Mouse (Mus musculus): ENCODE results near the gene E130218I03Rik.
A peak's percentile ranks its signal among the peaks of the same experiment; 100 is the strongest.

E130218I03Rik gene

DNA sequence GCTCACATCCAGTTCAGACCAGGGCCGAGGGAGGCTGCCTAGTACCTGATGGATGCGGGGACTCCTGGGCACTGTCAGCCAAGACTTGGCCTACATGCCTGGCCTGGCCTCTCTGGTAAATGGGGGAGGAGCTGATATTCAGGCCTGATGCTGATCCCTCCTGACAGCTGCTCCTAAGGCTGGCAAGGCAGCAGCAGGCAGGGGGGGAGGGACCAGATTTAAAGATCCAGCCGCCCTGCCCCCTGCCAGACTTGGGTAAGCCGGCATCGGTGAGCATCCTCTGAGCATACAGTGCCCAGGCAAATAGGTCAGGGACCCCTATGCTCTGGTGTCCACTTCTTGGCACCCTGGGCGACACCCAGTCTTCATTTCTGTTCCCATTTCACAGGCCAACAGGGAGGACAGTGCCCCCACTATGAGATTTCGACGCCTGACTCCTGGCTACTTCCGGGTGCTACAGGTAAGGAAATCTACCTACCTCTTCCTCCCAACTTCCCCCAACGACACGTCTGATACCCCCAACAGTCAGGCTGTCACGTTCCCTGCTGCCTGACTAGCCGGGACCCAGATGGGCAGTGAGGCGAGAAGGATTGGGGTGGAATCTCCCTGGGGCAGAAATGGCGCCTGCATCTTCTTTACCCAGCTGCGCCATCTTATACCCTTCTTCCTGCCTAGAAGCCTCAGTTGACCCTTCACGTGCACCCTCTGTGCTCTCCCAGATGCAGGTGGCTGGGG is at the start of gene E130218I03Rik:
Gene E130218I03Rik (plus strand): TSS at position 147 of the 735 bp plus-strand sequence.
- DNase-seq (ENCODE audit: low spot score), result no peak

DNA sequence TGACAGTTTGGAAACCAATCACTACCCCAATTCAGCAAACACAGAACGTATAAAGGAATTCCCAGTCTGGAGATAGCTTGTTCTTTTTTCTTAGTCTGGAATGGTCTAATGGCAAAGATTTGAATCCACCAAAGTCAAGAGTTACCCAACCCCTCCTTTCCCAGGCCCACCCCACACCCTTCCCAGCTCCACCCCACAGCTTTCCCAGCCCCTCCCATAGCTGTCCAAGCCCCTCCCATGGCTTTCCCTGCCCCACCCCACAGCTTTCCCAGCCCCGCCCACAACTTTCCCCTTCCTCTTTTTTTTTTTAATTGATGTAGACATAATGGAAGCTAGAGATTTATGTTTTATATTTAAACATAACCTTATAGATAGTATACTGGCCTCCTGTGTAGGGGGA is 44.1 kb upstream of the E130218I03Rik start:
- DNase-seq (ENCODE audit: low spot score), result no peak

DNA sequence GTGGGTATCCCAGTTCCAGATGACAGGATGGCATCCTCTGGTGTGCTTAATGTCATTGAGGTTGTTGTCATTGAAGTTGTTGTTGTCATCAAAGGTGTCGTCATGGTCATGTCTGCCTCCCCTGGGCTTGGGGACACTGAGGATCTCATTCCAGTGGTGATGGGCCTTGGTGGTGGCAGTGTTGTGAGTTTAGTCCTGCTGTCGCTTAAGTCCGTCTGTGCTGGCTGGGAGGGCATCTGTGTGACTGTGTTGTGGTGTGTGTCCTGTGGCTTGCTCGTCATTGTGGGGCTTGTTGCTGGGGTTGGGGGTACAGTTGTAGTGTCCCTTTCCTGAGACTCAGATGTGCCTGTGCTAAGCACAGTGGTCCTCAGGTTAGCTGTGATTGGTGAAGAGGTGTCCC is 40.6 kb upstream of the E130218I03Rik start, which contains the start of gene Gm7534:
Gene Gm7534 (minus strand): TSS at position 101 of the 400 bp plus-strand sequence.
- DNase-seq (ENCODE audit: low spot score), result no peak

DNA sequence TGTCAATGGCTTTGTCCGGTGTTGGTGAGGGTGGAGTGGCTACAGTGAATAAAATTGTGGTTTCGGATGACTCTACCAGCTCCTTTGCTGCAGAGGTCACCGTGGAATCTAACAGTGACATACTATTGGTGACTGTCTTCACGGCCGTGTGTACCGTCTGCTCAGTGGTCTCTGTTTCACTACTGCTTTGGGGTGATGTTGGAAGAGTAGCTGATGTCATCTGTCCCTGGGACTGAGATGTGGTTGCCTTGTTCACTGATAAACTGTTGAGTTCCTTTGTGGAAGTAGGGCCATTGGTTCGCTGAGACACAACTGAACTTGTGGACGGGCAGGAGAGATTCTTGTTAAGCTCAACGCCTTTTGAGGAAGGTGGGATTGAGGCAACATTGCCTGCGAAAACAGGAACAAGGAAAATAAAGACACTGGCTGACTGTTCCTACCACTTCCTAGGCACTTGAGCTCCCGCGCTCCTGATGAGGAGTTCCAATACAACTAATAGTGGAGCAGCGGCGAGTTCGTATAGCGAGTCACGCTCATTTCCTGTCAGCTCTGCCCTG is 40.0 kb upstream of the E130218I03Rik start:
- DNase-seq (ENCODE audit: low spot score), result no peak

DNA sequence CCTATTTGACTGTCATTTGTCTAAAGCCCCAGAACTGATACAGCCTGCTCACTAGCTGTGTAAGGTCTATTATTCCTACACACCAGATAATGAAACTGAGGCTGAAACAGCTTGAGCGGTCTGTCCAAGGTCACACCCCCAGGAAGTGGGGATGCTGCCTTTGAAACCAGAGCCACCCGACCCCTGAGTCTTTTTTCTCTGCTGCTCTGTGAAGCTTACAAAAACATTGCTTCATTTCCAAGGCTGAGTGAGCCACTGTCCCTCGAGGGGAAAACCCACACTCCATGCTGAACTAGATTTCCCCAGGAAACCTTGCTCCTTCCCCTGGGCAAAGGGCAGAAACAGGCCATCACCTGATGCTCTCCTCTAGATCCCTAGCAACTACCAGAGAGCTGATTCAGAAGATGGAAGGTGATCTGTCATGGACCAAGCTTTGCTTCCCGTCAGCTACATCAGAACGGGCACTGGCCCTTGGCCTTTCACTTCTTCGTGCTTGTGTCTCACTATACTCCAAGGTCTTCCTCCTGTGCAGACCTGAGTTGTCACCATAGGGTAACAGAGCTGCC is 36.9 kb upstream of the E130218I03Rik start:
- no peak for DNase-seq (ENCODE audit: low spot score)

DNA sequence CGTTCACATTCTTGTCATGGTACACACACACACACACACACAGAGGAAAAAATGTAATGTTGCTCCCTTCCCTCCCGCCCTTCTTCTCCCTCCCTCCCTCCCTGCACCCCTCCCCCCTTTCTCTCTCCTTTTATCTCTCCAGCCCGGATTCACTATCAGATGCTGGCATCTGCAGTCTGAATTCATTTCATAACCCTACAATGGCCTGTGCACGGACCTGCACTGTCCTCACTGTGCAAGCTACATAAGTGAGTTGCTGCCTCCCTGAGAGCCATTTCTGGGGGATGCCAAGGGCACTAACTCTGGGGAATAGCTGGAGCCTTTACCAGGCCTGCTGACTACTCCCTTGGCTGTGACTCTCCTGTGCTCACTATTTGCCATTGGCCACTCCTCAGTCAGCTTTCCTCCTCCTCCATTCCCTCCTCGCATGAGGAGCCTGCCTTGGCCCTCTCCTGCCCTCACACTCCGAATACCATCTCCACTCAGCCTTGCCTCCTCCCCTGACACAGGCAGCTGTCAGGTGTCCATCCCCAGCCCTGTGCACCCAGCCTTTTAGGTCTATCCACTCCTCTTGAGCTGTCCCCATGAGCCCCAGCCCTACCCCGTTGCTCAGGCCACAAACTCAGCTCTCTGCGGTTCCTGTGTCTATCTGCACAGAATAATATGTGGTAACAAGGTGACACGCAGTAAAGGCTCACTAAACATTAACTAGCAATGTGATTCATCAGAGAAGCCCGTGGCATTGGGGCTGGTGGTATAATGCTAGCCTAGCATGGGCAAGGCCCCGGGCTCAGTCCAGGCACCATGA is 20.5 kb upstream of the E130218I03Rik start:
- DNase-seq (ENCODE audit: low spot score), result no peak

DNA sequence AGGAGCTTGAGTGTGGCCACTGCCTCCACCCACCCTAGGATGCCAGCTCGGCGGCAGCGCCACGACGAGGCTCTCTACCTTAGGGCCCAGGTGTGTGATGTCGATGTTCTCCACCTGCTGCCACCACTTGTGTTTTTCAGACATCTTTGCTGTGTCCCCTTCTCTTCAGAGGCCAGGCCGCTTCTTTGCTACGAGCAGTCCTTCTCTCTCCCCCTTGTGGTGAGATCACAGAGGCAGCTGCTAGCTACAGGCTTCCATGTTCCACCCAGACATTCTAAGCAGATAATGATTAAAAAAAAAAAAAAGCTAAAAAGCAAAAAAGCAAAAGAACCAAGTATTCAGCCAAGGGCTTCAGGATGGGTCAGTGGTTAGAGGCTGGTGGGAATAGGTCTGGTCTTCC is 16.3 kb upstream of the E130218I03Rik start, which contains the start of gene Catsper4:
Gene Catsper4 (minus strand): TSS at position 190 of the 400 bp plus-strand sequence.
- no peak for DNase-seq (ENCODE audit: low spot score)

DNA sequence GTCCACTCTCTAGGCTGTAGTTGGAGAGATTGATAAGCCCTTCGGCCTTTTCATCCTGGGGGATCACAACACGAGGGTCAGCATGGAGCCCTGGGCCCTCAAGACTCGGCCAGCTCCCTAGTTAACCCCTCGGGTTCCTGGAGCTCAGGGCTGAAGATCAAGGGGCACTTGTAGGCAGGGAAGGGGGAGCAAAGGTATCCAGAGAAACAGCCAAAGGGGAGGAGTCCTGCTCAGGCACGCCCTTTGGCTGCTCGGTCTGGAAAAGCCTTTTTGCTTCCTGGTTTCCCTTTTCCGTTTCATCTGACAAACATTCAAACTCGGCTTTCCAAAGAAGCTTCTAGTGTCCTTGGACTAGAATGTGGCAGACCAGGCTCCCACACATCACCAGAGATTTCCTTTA is 13.0 kb upstream of the E130218I03Rik start:
- DNase-seq (ENCODE audit: low spot score), result no peak

DNA sequence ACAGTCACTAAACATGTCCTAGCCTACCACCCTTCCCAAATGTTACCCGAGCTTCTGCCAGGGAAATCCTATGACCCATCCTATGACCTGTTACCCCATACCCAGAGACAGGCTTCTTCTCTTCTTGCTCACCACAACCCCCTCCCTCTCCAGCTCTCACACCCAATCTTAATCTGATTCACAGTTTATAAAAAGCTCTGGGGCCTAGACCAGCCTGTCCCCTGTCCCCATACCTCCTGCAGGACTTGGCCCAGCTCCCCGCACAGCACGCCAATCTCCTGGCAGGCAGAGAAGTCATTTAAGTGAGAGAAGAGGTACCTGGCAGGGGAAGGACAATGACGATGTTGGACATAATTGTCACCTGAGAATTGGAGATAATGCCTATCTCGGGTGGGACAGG is 8.6 kb upstream of the E130218I03Rik start:
- no peak for DNase-seq (ENCODE audit: low spot score)

DNA sequence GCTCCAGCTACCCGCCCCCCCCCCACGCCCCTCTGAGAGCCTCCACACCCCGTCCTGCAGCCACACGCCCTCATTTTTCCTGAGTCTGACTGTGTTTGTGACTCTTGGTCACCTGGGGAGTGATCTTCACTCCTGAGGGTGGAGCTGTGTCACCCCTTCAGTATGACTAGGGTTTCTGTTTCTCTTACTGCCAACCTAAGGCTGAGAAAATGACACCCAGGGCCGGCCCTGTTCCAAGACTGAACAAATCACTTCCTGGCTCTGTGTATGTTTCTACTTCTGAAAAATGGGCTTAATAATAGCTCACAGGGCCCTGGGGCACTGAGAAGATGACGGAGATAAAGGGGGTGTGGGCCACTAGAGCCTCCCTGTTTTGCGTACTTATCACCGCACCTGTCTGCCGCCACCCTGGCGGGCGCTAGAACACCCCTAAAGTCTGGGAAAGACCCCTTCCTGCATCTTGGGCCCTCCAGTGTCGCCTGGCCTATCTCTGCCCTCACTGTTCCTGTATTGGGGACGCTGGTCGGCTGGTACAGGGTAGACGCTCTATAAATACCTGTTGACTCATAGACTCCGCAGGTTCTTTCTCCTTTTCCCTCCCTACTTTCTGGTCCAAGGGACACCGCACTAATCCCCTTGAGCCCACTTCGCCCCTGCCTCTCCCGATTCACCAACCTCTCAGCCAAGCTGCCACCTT is 5.7 kb upstream of the E130218I03Rik start:
- DNase-seq (ENCODE audit: low spot score), result no peak

DNA sequence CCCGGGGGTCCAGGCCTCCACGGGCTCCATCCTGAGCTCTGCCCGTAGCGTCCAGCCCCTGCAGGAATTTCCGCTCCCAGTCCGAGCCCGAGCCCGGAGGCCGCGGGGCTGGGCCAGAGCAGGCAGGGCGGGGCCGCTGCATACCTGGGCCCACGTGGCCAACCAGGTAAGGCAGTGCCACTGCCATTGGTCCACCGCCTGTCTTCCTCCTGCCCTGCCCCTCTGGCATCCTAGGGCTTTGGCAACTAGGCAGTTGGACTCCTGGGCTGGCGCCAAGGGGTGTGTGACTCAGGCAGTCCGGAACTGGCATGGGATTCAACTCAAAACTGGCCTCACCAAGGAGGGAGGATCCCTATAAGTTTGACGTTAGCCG is 5.2 kb upstream of the E130218I03Rik start, which contains the start of gene Cnksr1:
Gene Cnksr1 (minus strand): TSS at position 121 of the 373 bp plus-strand sequence.
- DNase-seq (ENCODE audit: low spot score), result peak; percentile 83

DNA sequence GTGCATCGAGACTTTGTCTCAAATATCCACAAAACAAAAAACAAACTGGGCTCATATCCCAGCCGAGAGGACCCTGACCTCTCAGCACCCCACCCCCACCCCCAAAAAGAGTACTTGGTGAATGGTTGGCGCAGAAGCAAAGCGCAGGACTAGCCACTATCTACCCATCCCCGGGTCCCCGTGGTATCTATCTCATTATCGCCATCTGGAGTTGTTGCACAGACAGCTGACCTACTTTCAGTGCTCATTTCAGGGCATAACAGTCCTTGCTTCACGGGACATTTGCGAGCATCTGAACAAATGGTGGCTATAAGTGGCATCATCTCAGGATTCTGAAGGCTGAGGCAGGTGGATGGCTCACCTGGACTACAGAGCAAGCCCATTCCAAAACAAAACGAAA is 4.8 kb upstream of the E130218I03Rik start:
- DNase-seq (ENCODE audit: low spot score), result no peak

DNA sequence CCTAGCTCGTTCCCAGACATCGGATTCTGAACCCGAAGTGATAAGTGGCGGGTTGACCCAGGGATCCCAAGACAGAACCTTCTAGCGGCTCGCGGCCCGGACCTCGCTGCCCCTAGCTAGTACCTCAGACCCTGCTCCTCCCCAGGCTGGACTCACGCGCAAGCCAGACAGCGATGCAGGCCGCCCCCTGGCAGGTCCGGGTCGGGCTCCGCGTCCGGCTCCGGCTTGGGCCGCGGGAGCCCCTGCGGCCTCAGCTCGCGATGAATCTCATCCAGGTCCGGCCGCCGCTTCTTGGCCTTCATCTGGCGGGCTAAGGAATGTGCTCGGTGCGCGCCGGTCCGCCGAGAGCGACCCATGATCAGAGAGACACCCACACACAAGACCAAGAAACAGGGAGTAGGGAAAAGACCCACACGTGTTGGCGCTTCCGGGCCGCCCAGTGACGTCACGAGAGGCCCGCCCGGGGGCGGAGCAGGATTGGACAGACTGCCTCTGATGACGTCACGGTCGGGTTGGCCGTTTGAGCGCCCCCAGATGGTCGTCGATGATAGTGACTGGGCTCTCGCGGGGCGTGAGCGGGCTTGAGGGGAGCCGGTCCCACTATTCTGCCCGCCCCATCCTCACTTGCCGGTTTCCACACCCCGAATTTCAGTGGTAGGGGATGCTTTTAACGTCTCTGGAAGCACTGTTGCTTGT is 1.8 kb downstream of the E130218I03Rik start, which contains the start of gene Zfp593:
Gene Zfp593 (minus strand): TSS at position 445 of the 696 bp plus-strand sequence.
- peak; percentile 89 for DNase-seq (ENCODE audit: low spot score)

DNA sequence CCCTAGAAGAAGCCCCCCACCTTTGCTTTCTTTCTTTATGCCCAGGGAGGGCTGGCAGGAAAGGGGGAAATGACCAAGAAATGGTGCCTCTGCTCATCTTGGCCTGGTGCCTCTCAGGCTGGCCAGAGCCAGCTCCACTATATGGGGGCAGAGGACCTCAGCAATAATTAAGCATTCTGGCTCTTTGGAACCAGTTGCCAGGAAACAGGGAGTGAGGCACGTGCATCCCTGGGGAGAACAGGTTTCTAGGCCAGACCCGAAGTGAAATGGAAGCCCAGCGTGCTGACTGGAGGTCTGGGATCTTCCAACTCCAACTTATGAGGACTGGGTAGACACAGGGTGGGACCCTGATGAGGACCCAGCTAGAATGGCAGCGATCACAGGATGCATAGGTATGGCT is 2.8 kb downstream of the E130218I03Rik start:
- DNase-seq (ENCODE audit: low spot score), result no peak

DNA sequence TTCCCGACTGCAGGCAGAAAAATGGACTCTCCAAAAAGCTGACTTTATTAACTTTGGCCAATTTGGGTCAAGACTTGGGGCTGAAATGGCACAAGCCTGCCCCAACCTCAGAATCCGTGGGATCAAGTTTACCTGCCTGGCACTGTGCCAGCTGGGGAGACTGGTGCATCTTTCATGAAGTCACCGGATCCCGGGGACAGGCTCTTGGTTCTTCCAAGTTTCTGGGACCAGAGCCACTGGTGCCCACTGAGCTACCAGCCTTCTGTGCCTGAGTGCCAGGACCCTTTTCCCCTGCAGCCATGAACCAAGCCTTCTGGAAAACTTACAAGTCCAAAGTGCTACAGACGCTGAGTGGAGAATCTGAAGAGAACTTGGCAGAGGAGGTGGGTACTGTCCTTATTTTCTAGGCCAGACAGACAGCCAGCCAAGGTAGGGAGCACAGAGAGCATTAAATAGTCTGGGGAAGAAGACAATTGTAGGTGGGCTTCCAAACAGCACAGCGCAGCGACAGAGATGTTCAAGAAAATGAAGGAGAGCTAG is 3.3 kb downstream of the E130218I03Rik start, which contains the start of gene Gm30191:
Gene Gm30191 (plus strand): TSS at position 217 of the 540 bp plus-strand sequence.
- no peak for DNase-seq (ENCODE audit: low spot score)

DNA sequence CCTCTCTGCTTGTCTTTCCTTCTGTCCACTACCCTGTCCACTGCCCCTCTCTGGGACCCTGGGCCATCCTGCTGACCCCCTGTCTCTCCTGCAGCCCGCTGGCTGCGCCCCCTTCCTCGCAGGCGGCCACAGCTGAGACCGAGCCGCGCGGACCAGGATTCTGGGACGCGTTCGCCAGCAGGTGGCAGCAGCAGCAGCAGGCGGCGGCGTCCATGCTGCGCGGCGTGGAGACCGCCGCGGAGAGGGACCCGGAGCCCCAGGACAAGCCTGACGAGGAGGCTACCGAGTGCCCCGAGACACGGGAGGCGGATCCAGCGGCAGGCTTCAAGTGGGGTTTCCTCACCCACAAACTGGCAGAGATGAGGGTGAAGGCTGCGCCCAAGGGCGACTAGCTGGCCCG is 6.2 kb downstream of the E130218I03Rik start:
- no peak for DNase-seq (ENCODE audit: low spot score)

DNA sequence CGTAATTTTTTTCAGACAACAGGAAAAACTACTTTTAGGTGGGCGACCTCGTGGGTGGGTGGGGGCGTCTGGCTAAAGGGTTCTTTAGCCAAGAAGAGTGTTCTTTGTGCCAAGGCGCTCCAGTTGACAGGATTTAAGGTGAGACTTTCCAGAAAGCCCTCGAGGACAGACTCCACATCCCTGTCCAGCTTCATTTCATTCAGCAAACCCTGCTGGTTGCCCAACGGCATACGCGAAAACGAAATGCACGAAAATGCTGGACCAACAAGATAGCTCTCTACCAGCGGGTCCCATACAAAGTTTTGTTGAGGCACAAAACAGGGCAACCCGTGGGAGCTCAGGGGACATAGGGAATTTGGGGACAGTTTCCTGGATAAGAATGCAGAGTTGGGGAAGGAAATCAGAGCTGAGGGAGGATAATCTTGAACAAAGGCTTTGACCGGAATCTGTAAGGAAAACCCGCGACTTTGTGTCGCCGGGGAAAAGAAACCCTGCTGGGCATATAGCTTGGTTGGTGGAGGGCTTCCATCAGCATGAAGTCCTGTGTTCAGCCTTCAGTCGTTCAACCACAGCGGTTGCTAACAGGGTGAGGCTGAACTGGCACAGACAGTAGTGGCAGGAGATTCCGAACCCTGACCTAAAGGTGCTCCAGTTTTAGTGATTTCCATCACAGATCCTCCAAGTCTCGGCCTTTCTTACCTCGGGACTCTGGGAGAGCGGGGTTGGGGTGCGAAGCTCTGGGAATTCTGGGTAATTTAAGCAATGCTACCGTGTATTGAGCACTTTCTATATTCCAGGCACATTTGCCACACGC is 6.9 kb downstream of the E130218I03Rik start:
- DNase-seq (ENCODE audit: low spot score), result no peak

DNA sequence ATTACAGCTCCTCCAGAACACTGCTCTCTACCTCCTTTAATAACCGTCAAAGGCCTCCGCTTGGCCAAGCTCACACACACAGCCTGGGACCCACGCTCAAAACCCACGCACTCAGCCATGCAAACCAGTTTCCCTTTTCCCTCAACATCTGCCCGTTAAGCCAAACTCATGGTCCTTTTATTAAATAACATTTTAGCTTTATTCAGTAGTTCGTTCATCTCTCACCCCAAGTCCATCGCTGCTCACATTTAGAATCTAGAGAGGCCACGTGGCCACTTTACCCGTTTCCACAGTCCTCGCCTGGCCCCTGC is 7.4 kb downstream of the E130218I03Rik start:
- DNase-seq (ENCODE audit: low spot score), result no peak

DNA sequence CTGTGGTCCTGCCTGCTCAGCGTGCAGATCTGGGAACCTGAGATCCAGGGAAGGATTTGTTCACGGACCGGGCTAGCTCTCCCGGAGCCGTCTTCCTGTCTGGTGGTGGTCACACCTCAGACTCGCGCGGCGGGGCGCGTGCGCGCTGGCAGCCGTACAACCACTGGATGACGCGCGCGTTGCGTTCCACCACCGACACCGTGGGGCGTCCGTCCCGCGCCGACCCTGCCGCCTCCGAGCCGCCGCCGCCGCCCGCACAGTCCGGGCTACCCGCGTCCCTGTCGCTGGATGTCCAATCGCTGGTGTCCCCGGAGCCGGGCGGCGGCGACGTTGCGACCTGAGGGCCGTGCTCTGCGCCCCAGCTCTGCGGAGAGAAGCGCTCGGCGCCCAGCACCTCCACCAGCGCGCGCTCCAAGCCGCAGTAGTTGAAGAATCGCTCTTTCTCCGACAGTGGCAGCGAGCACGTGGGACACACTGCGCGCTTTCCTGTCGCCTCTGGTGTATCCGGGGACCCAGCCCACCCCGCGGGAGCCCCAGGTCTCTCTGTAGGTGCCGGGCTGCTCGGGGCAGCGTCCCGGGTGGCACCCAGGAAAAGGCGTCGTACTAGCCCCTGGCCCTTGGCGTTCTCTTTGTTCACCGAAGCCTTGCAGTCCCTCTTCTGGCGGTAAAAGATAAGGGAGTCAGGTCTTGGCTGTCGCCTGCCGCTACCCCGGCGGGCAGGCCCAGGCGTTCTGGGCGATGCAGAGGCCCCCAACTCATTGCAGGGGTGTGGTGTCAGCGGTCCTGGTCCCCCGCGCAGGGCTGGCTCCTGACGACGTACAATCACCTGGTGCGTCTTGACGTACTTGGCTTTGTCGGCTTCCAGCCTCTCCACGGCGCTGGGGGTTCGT is 8.0 kb downstream of the E130218I03Rik start:
- no peak for DNase-seq (ENCODE audit: low spot score)

Measured in adipocyte (in vitro differentiated cells).